Mouse (Mus musculus) thymus, adult 2 months (tissue): ENCODE data around the gene Pcsk6.

Experiments
- CTCF ChIP-seq: fragments of 200-500 bp; IDR thresholded peaks from 2 replicates; pipeline ENCODE4 v1.5.1; 2012; ENCODE audit warnings: mild to moderate bottlenecking, control low read depth, low read length, moderate library complexity, borderline replicate concordance; ENCODE audit not compliant: control insufficient read depth, poor library complexity, insufficient read depth; ENCODE audit errors: extremely low read depth
- POLR2A ChIP-seq: fragments of 200-500 bp; IDR thresholded peaks from 2 replicates; pipeline ENCODE4 v1.6.1; 2012; ENCODE audit warnings: mild to moderate bottlenecking, low read length, control low read depth, moderate library complexity; ENCODE audit not compliant: control insufficient read depth, poor library complexity, insufficient read depth; ENCODE audit errors: extremely low read depth

DNA sequence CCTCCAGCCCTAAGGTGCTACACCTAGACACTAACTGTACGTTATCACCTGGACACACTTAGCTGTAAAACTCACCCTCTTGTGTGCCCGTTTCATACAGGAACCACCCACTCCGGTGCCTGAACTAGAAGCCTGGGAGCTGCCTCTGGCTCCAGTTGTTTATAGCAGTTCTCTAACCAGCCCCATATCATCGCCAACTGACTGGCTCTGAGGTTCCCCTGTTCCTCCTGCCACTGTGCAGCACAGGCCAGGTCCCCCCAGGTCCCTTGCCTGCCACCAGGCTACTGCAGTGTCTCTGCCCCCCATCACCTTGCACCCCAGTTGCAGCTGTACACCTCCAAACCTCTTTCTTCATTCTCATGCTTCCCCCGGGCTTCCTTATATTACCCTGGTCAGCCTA, 8.7 kb downstream of the Pcsk6 start:
- no peak for TF ChIP-seq POLR2A
- no peak for TF ChIP-seq CTCF
